Mouse (Mus musculus) embryonic facial prominence, embryonic 10.5 days (tissue): ENCODE results near the gene Crls1. TPM values are rescaled to one million over a fixed set of nuclear protein-coding genes. Genes with fewer than 3 reads are reported as not detected.

ENCODE experiments used
- DNase-seq: peaks from one replicate; pipeline ENCODE4 v3.0.0-alpha.2; 2017; ENCODE audit warnings: low spot score
- H3K27ac ChIP-seq: fragments of 300-500 bp; sonication (generic); replicated peaks from 2 replicates; pipeline ENCODE4 v1.5.1; 2016; ENCODE audit warnings: mild to moderate bottlenecking
- H3K27me3 ChIP-seq: fragments of 300-500 bp; sonication (generic); replicated peaks from 2 replicates; pipeline ENCODE4 v1.6.1; 2016; ENCODE audit warnings: low read depth, mild to moderate bottlenecking; ENCODE audit not compliant: poor library complexity, severe bottlenecking
- H3K36me3 ChIP-seq: fragments of 300-500 bp; sonication (generic); replicated peaks from 2 replicates; pipeline ENCODE4 v1.6.1; 2016; ENCODE audit warnings: mild to moderate bottlenecking, moderate library complexity
- H3K4me1 ChIP-seq: fragments of 300-500 bp; sonication (generic); 2 replicates; pipeline ENCODE4 v1.6.1; 2016
- H3K4me3 ChIP-seq: fragments of 300-500 bp; sonication (generic); 2 replicates; pipeline ENCODE4 v1.5.1; 2016; ENCODE audit warnings: mild to moderate bottlenecking, moderate library complexity
- H3K9me3 ChIP-seq: fragments of 300-500 bp; sonication (generic); 2 replicates; pipeline ENCODE4 v1.6.1; 2016; ENCODE audit warnings: mild to moderate bottlenecking
- WGBS: fragments of 180-500 bp; shearing (Covaris S2); methylation state at CpG from one replicate; pipeline ENCODE4 v1.1.7; 2016; 5-methylcytosine and 5-hydroxymethylcytosine counted together
- polyA plus RNA-seq: library from polyadenylated mRNA; unstranded; fragments of >200 nt; fragmentation: Nextera tagmentation; extraction: Ambion mirVana; gene quantifications from 2 replicates; pipeline ENCODE4 v1.2.1, GENCODE M21; 2016

Gene Crls1
- polyA plus RNA-seq, 1 experiment from 2014 or later: 14.7 TPM

DNA sequence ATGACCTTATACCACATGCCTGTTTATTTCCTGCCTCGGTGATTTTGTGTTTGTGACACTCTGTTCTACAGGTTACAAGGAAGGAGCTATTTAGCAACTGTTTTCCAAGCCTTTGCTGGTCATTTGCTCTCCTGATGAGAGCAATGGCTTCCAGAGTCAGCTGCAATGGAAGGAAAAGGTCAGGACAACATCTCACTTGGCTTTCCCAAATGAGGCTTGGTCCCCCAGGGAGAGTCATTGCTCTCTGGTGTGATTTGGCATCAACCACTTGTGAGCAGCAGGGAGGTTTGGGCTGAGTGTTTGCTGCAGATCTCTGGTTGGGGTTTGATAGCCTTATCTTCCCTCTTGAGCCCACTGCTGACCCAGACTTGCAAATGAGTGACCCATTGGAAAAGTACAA is 54.1 kb downstream of the Crls1 start:
- no peaks in the 10 kb centered on the region for H3K27me3 ChIP-seq
- no peak overlapping the region for H3K27ac ChIP-seq
- no peaks in the 10 kb centered on the region for H3K9me3 ChIP-seq
- H3K4me1 ChIP-seq: no peaks in the 10 kb centered on the region
- no peaks in the 10 kb centered on the region for H3K36me3 ChIP-seq
- no peak overlapping the region for H3K4me3 ChIP-seq
- 84% methylated on average over 1 of the region's 1 CpGs for WGBS
- DNase-seq: no peak

DNA sequence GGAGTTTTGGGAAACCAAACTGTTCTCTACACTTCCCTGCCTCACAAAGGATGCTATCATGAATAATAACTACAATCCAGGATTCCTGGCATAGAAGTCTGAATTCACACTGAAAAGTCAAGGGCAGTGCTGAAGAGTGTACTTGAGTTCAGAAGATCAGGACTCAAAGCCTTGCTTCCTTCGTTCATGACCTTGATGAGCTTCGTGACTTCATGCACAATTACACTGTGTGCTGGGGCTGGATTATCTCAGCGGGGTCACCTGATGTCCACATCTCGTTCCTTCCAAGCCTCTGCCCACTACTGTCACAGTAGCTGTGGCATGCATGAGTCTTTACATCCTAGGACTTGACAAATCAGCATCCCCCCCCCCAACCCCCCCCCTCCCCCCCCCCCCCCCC is 55.2 kb downstream of the Crls1 start:
- Histone ChIP-seq H3K4me3 (no peak overlapping the region), H3K9me3 (no peaks in the 10 kb centered on the region), H3K4me1 (no peaks in the 10 kb centered on the region), H3K27ac (no peak overlapping the region), H3K36me3 (no peaks in the 10 kb centered on the region), H3K27me3 (no peaks in the 10 kb centered on the region)
- 78% methylated on average over 4 of the region's 4 CpGs for WGBS
- no peak for DNase-seq

DNA sequence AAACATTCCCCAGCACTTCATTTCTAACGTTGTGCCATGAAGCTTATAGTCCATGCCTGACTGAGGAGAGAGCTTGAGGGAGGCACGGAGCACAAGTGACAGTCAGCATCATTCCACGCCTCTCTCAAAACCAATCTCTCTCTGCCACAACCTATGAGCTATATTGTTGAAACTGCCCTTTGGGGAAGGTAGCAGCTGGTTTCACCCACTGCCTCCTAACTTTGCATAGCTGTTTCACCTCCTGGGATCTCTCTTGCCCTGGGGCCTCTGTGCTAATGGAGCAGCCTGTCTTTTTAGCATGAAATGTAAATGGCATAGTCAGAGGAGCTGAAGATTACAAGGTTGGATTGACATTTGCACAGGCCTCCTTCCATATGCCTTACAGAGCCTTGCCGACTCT is 55.6 kb downstream of the Crls1 start:
- Histone ChIP-seq H3K36me3 (no peaks in the 10 kb centered on the region), H3K4me3 (no peak overlapping the region), H3K27ac (no peak overlapping the region), H3K9me3 (no peaks in the 10 kb centered on the region), H3K27me3 (no peaks in the 10 kb centered on the region), H3K4me1 (no peaks in the 10 kb centered on the region)
- no peak for DNase-seq
- 71% methylated on average over 4 of the region's 4 CpGs for WGBS

DNA sequence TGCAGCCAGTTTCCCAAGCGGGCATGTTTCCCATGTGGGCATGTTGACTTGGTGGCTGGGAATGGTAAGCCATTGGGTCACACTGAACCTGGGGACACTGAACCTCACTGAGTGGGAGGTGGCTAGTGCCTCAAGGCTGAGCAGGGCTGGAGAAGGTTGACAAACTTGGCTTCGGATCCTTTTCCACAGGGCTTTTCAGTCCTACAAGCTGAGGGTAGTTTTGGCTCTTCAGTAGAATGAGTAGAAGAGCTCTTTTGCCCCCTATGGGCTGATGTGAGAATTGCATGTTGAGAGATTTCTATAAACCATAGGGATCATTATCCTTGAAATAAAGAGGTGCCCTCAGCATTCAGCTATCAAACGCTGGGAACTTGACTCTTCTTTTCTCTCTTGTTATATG is 57.0 kb downstream of the Crls1 start:
- no peaks in the 10 kb centered on the region for H3K36me3 ChIP-seq
- WGBS: 37% methylated on average over 3 of the region's 3 CpGs
- no peak overlapping the region for H3K4me3 ChIP-seq
- DNase-seq: peak; percentile 45
- no peak overlapping the region for H3K27ac ChIP-seq
- H3K27me3 ChIP-seq: no peaks in the 10 kb centered on the region
- no peaks in the 10 kb centered on the region for H3K9me3 ChIP-seq
- H3K4me1 ChIP-seq: no peaks in the 10 kb centered on the region

DNA sequence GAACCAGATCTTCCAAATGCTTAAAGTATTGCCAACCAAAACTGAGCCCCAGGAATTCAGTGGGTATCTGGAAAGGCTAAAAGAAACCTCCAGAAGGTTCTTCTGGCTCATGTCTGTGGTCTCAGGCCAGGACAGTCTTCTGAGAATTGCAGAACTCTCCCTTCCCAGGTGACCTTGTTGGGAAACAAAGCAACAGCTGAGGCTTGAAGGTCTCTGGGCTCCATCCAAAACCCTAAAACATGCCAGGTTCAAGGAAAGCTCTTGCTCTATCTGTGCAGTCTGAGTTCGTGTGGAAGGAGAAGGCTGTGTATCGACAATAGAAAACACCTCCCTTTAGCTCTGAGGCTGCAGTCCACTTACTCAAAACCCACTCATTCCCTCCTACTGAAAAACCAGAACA is 58.5 kb downstream of the Crls1 start:
- no peak overlapping the region for H3K4me3 ChIP-seq
- H3K27me3 ChIP-seq: no peaks in the 10 kb centered on the region
- H3K36me3 ChIP-seq: no peaks in the 10 kb centered on the region
- H3K4me1 ChIP-seq: no peaks in the 10 kb centered on the region
- H3K27ac ChIP-seq: no peak overlapping the region
- 81% methylated on average over 2 of the region's 2 CpGs for WGBS
- DNase-seq: no peak
- no peaks in the 10 kb centered on the region for H3K9me3 ChIP-seq

DNA sequence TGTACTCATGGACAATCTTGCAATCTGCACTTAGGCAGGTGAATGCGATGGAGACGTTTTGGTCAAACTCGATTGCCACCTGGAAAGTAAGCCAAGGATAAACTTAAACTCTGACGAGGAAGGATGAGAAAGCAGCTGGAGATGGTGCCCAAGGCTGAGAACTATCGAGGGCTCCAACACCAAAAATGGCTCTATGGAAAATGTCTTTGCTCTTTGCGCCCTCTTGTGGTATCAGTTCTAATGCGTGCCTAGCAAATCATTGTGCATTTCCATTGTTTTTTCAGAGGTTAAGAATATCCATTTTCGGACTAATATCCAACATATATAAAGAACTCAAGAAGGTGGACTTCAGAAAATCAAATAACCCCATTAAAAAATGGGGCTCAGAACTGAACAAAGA is 60.3 kb downstream of the Crls1 start:
- Histone ChIP-seq H3K4me3 (no peak overlapping the region), H3K27me3 (no peaks in the 10 kb centered on the region), H3K9me3 (no peaks in the 10 kb centered on the region), H3K36me3 (no peaks in the 10 kb centered on the region), H3K4me1 (no peaks in the 10 kb centered on the region), H3K27ac (no peak overlapping the region)
- DNase-seq: peak; percentile 30
- 32% methylated on average over 8 of the region's 8 CpGs for WGBS

DNA sequence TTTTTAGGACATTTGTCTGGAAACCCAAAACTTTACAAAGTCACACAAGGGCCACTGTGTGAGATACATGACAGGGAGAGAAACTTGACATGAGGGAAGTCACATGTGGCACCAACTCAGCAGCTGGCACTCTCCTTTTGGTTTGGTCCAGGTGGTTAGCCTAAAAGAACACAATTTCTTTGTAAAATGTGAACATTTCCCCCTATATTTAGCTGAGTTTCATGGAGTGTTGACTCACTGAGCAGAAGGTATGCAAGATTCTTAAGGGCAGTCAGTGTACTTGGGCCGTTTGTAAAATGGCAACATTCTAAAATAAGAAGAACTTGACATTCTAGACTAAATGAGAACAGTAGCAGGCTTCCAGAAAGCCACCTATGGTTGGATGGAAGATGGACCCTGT is 68.3 kb downstream of the Crls1 start:
- DNase-seq: no peak
- Histone ChIP-seq H3K9me3 (no peaks in the 10 kb centered on the region), H3K36me3 (no peaks in the 10 kb centered on the region), H3K4me3 (no peak overlapping the region), H3K27me3 (no peaks in the 10 kb centered on the region), H3K4me1 (no peaks in the 10 kb centered on the region), H3K27ac (no peak overlapping the region)
- 75% methylated on average over 1 of the region's 1 CpGs for WGBS

Other genes starting within 250 kb of the Crls1 start
- 15.7 and 16.6 TPM in 2 replicates for gene Shld1, start 159.7 kb upstream of the Crls1 start, polyA plus RNA-seq
- 1.8 and 3.1 TPM in 2 replicates for gene Chgb, start 65.4 kb upstream of the Crls1 start, polyA plus RNA-seq
- 47.4 and 51.1 TPM in 2 replicates for gene Trmt6, start 30.6 kb upstream of the Crls1 start, polyA plus RNA-seq
- 30.9 and 32.7 TPM in 2 replicates for gene Mcm8, start 30.5 kb upstream of the Crls1 start, polyA plus RNA-seq
- gene Lrrn4, start 34.2 kb downstream of the Crls1 start, polyA plus RNA-seq: 0.93 and 0.99 TPM in 2 replicates
- gene Fermt1, start 99.2 kb downstream of the Crls1 start, polyA plus RNA-seq: 20.2 and 22.7 TPM in 2 replicates